Mouse (Mus musculus) myocyte (in vitro differentiated cells): ENCODE measurements around the gene Tmem86b.

ENCODE experiments used
- CEBPB ChIP-seq: IDR thresholded peaks from 2 replicates; pipeline ENCODE4 v1.6.1; 2011; ENCODE audit warnings: mild to moderate bottlenecking, moderate library complexity; ENCODE audit not compliant: poor library complexity, insufficient read depth, severe bottlenecking
- E2F4 ChIP-seq: IDR thresholded peaks from one replicate; pipeline ENCODE4 v1.6.1; 2011; ENCODE audit warnings: mild to moderate bottlenecking, control low read depth, moderate library complexity; ENCODE audit not compliant: insufficient read depth
- MYOD1 ChIP-seq, 3 experiments: IDR thresholded peaks; one replicate each; pipeline ENCODE4 v1.6.1; 2011; ENCODE audit warnings: control low read depth in 2 of 3, low read depth in 2 of 3, mild to moderate bottlenecking in 2 of 3, moderate library complexity in 1 of 3; ENCODE audit not compliant: insufficient read length in 2 of 3, control insufficient read depth in 1 of 3
- MYOG ChIP-seq, 3 experiments: IDR thresholded peaks; one replicate each; pipeline ENCODE4 v1.6.1; 2011; ENCODE audit warnings: control low read depth in 2 of 3, low read depth in 2 of 3, mild to moderate bottlenecking in 2 of 3; ENCODE audit not compliant: insufficient read length in 2 of 3, control insufficient read depth in 1 of 3, insufficient read depth in 1 of 3
- POLR2A ChIP-seq: IDR thresholded peaks from one replicate; pipeline ENCODE4 v1.6.1; 2011; ENCODE audit warnings: low read depth, mild to moderate bottlenecking, control low read depth, moderate library complexity; ENCODE audit not compliant: insufficient read length
- POLR2AphosphoS2 ChIP-seq: IDR thresholded peaks from one replicate; pipeline ENCODE4 v1.6.1; 2011; ENCODE audit warnings: low read depth, control low read depth; ENCODE audit not compliant: insufficient read length
- USF1 ChIP-seq: IDR thresholded peaks from one replicate; pipeline ENCODE4 v1.6.1; 2011; ENCODE audit warnings: low read depth, mild to moderate bottlenecking, control low read depth, moderate library complexity

- no peak for TF ChIP-seq POLR2A
- no peak for TF ChIP-seq CEBPB
- TF ChIP-seq E2F4, result no peak
- no peak for TF ChIP-seq POLR2AphosphoS2
- TF ChIP-seq MYOG (IDR thresholded peaks at IDR 0.05; ENCODE audit: control insufficient read depth in 1 of 3, insufficient read depth in 1 of 3, insufficient read length in 2 of 3, low read depth in 2 of 3), result no peak
- no peak for TF ChIP-seq USF1
- TF ChIP-seq MYOD1 (IDR thresholded peaks at IDR 0.05; ENCODE audit: control insufficient read depth in 1 of 3, insufficient read length in 2 of 3, low read depth in 2 of 3), result no peak
These were observed 23.2 kb downstream of the Tmem86b start for GRCm38 (mm10) chr7:4608002-4608401.
